Comparison of ENCODE assay signal across 15 mouse cellular contexts in the genomic region with DNA sequence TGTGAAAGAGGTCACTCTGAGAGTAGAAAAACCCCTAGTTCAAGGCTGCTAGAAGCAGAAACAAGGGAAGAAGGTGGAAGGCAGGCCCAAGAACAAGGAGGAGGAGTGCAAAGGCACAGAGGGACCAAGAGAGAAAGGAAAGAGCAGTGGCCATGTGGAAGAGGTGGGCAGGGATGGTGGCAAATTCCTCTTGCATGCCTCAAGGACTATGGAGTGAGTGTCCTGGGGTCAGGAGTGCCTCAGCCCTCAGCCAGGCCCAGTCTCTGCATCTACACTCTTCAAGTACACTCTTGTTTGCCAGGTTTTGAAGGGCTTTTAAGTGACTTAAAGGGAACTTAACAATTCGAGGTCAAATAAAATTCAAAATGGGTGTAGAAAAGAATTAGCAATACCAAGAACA. TPM values are rescaled to one million over a fixed set of nuclear protein-coding genes. Genes with fewer than 3 reads are reported as not detected.
DNase-seq lines count a peak whose midpoint lies in the region; ATAC-seq and TF ChIP-seq lines count a peak whose summit lies in the region.
"Had no signal": no experiment of that assay in that cellular context is flagged by ENCODE, and none has a peak within 500 bp of the region (broad histone marks: within the 10 kb centered on the region; RNA-seq: fewer than 3 reads in every experiment).

No protein-coding gene starts in this region.

- H3K36me3 ChIP-seq in heart, embryonic 12.5 days: peaks cover 20% of the 10 kb centered on the region
- peaks cover 13% of the 10 kb centered on the region for H3K36me3 ChIP-seq in embryonic facial prominence, embryonic 13.5 days
- H3K36me3 ChIP-seq in heart, postnatal 0 days (replicated peaks; ENCODE audit: control insufficient read depth, insufficient read depth, low read length): no peaks in the 10 kb centered on the region; the same call in none of the 2 replicates
- no peaks in the 10 kb centered on the region for H3K36me3 ChIP-seq in lung, postnatal 0 days (ENCODE audit: insufficient read depth, low read length)
- H3K36me3 ChIP-seq: midbrain, embryonic 10.5 days had no signal

- intact Hi-C loops in heart, postnatal 10 days (cut with DNase I): no loop called here
- intact Hi-C loops in left cerebral cortex, adult 2 months (cut with DNase I): no loop called here

- peak overlapping the region; percentile 47; the same call in 1 of the 2 replicates for H3K9ac ChIP-seq in heart, embryonic 12.5 days
- H3K9ac ChIP-seq in embryonic facial prominence, embryonic 13.5 days: no peak overlapping the region
- 0 out of 2 replicates have a peak overlapping the region, but pooled peaks have one; percentile 28 for H3K9ac ChIP-seq in heart, postnatal 0 days (replicated peaks; ENCODE audit: low read depth, low read length)
- H3K9ac ChIP-seq in lung, postnatal 0 days (replicated peaks; ENCODE audit: low read depth): no peak overlapping the region
- H3K9ac ChIP-seq: liver, embryonic 14.5 days had no signal

- TF ChIP-seq EP300 in heart, postnatal 0 days (IDR thresholded peaks at IDR 0.05; ENCODE audit: low read depth): no peak
- TF ChIP-seq EP300 in lung, postnatal 0 days (IDR thresholded peaks at IDR 0.05): peak; percentile 94

- peak overlapping the region; percentile 91 for H3K27ac ChIP-seq in heart, embryonic 12.5 days (ENCODE audit: poor library complexity, severe bottlenecking)
- peak overlapping the region; percentile 85 for H3K27ac ChIP-seq in embryonic facial prominence, embryonic 13.5 days
- peak overlapping the region; percentile 85 for H3K27ac ChIP-seq in heart, postnatal 0 days (ENCODE audit: low read depth)
- H3K27ac ChIP-seq in lung, postnatal 0 days (ENCODE audit: low read length): peak overlapping the region; percentile 84
- H3K27ac ChIP-seq in left cerebral cortex, adult 2 months: no peak overlapping the region
- H3K27ac ChIP-seq: hindbrain, postnatal 0 days; liver, embryonic 14.5 days; midbrain, embryonic 10.5 days had no signal

- 47% methylated on average over 1 of the region's 1 CpGs for WGBS in heart, embryonic 12.5 days
- 74% methylated on average over 1 of the region's 1 CpGs for WGBS in embryonic facial prominence, embryonic 13.5 days
- WGBS in heart, postnatal 0 days: 17% methylated on average over 1 of the region's 1 CpGs
- WGBS in lung, postnatal 0 days: 62% methylated on average over 1 of the region's 1 CpGs

- peak overlapping the region; percentile 12; the same call in 1 of the 2 replicates for H3K4me2 ChIP-seq in heart, embryonic 12.5 days
- H3K4me2 ChIP-seq in embryonic facial prominence, embryonic 13.5 days: no peak overlapping the region
- no peak overlapping the region for H3K4me2 ChIP-seq in heart, postnatal 0 days (ENCODE audit: low read depth, low read length)
- H3K4me2 ChIP-seq in lung, postnatal 0 days (replicated peaks; ENCODE audit: low read depth, low read length): peak overlapping the region; percentile 32; the same call in 1 of the 2 replicates

- H3K4me3 ChIP-seq in heart, embryonic 12.5 days: no peak overlapping the region
- H3K4me3 ChIP-seq in embryonic facial prominence, embryonic 13.5 days: no peak overlapping the region
- no peak overlapping the region for H3K4me3 ChIP-seq in heart, postnatal 0 days (ENCODE audit: low read depth, low read length)
- no peak overlapping the region for H3K4me3 ChIP-seq in lung, postnatal 0 days (ENCODE audit: low read depth, low read length)
- no peak overlapping the region for H3K4me3 ChIP-seq in left cerebral cortex, adult 2 months
- H3K4me3 ChIP-seq: midbrain, embryonic 10.5 days had no signal

- DNase-seq in heart, postnatal 10 days: no peak
- no peak for DNase-seq in heart, postnatal 0 days (ENCODE audit: low spot score)
- peak; percentile 89 for DNase-seq in lung, postnatal 0 days (ENCODE audit: low spot score)
- DNase-seq in left cerebral cortex, adult 2 months (ENCODE audit: extremely low spot score in 1 of 2, low spot score in 2 of 2): no peak
- DNase-seq: cerebellum, adult 2 months; kidney, adult 9 months; layer of hippocampus, adult 9-11 months; right cerebral cortex, adult 18-20 months; thymus, adult 2 months had no signal

- H3K9me3 ChIP-seq in heart, embryonic 12.5 days (replicated peaks): no peaks in the 10 kb centered on the region
- no peaks in the 10 kb centered on the region for H3K9me3 ChIP-seq in embryonic facial prominence, embryonic 13.5 days
- H3K9me3 ChIP-seq in heart, postnatal 0 days (replicated peaks; ENCODE audit: control insufficient read depth, low read length): no peaks in the 10 kb centered on the region
- no peaks in the 10 kb centered on the region for H3K9me3 ChIP-seq in lung, postnatal 0 days (ENCODE audit: low read length)
- H3K9me3 ChIP-seq: midbrain, embryonic 10.5 days had no signal

- no peak for ATAC-seq in heart, embryonic 12.5 days (ENCODE audit: insufficient number of reproducible peaks, low FRiP score)
- no peak for ATAC-seq in embryonic facial prominence, embryonic 13.5 days (ENCODE audit: insufficient number of reproducible peaks, insufficient read depth, low FRiP score, low TSS enrichment, low read depth)
- no peak for ATAC-seq in heart, postnatal 0 days (ENCODE audit: insufficient read depth, low read depth)
- ATAC-seq in lung, postnatal 0 days: peak; percentile 92
- no peak for ATAC-seq in megakaryocyte progenitor cell, adult 5-6 weeks (replicated peaks; ENCODE audit: poor library complexity)
- ATAC-seq: hindbrain, postnatal 0 days had no signal

- TF ChIP-seq CTCF in heart, postnatal 0 days (IDR thresholded peaks at IDR 0.05; ENCODE audit: low read depth): no peak
- no peak for TF ChIP-seq CTCF in lung, postnatal 0 days (IDR thresholded peaks at IDR 0.05)
- TF ChIP-seq CTCF in left cerebral cortex, adult 2 months (IDR thresholded peaks at IDR 0.05): no peak

- no peaks in the 10 kb centered on the region for H3K27me3 ChIP-seq in heart, embryonic 12.5 days (replicated peaks)
- H3K27me3 ChIP-seq in embryonic facial prominence, embryonic 13.5 days: no peaks in the 10 kb centered on the region
- H3K27me3 ChIP-seq in heart, postnatal 0 days (ENCODE audit: control insufficient read depth, insufficient read depth, low read length): no peaks in the 10 kb centered on the region
- H3K27me3 ChIP-seq in lung, postnatal 0 days (replicated peaks; ENCODE audit: insufficient read depth, low read length): no peaks in the 10 kb centered on the region

- peaks cover 96% of the 10 kb centered on the region for H3K4me1 ChIP-seq in heart, embryonic 12.5 days (replicated peaks)
- H3K4me1 ChIP-seq in embryonic facial prominence, embryonic 13.5 days: peaks cover 59% of the 10 kb centered on the region
- H3K4me1 ChIP-seq in heart, postnatal 0 days (ENCODE audit: control insufficient read depth, insufficient read depth): peaks cover 83% of the 10 kb centered on the region
- H3K4me1 ChIP-seq in lung, postnatal 0 days (ENCODE audit: insufficient read depth, low read depth, low read length): peaks cover 47% of the 10 kb centered on the region
- H3K4me1 ChIP-seq: midbrain, embryonic 10.5 days had no signal

RNA-seq across cellular contexts. Expression of a gene that starts 18.6 kb away (rescaled TPM):
- polyA plus RNA-seq in heart, embryonic 12.5 days (2016; fragmentation: Nextera tagmentation; extraction: Ambion mirVana): 49.4 and 52.2 TPM in 2 replicates
- total RNA-seq in heart, postnatal 10 days (2021): 10 to 100 TPM; 40.0 to 42.0 TPM
- polyA plus RNA-seq in embryonic facial prominence, embryonic 13.5 days (2015; fragmentation: Nextera tagmentation; extraction: Ambion mirVana): 26.9 and 29.0 TPM in 2 replicates
- 32.4 and 39.7 TPM in 2 replicates for total RNA-seq in heart, postnatal 0 days (2014; rRNA removed; ENCODE audit: low replicate concordance)
- polyA plus RNA-seq in heart, postnatal 0 days (2015; fragmentation: Nextera tagmentation; extraction: Ambion mirVana): 16.3 TPM in 2 replicates
- 23.6 and 23.8 TPM in 2 replicates for polyA plus RNA-seq in lung, postnatal 0 days (2015; fragmentation: Nextera tagmentation; extraction: Ambion mirVana)
- total RNA-seq in left cerebral cortex, adult 2 months (2021): 1 to 10 TPM; 6.2 to 8.1 TPM
- 9.3 and 11.2 TPM in 2 replicates for total RNA-seq in megakaryocyte progenitor cell, adult 5-6 weeks (2015)
- 2.2 and 2.9 TPM in 2 replicates for total RNA-seq in megakaryocyte progenitor cell, adult 5-6 weeks (2017)

Comparison
In these comparisons a context has a peak if more than half of its experiments do, and no peak if none do; other contexts are left out.
1. H3K4me2 ChIP-seq: peak in heart, embryonic 12.5 days (single experiment) and lung, postnatal 0 days (single experiment); none in embryonic facial prominence, embryonic 13.5 days (single experiment) and heart, postnatal 0 days (single experiment).
2. H3K9ac ChIP-seq: peak in heart, embryonic 12.5 days (single experiment) and heart, postnatal 0 days (single experiment); none in embryonic facial prominence, embryonic 13.5 days (single experiment) and lung, postnatal 0 days (single experiment).